Mouse (Mus musculus) heart, embryonic 10.5 days (tissue): Measurements from ENCODE around the gene Olfr1189. TPM values are rescaled to one million over a fixed set of nuclear protein-coding genes. Genes with fewer than 3 reads are reported as not detected.
"Not testable (repeated sequence)": the region's sequence is repeated elsewhere in the genome, so short reads cannot be mapped to it uniquely, and the experiment has no call there.

Experiments used
- DNase-seq: peaks from one replicate; pipeline ENCODE4 v3.0.0-alpha.2; 2017; ENCODE audit warnings: low spot score
- H3K27ac ChIP-seq: fragments of 300-500 bp; sonication (generic); 2 replicates; pipeline ENCODE4 v1.5.1; 2016; ENCODE audit warnings: mild to moderate bottlenecking
- H3K27me3 ChIP-seq: fragments of 300-500 bp; sonication (generic); 2 replicates; pipeline ENCODE4 v1.6.1; 2016; ENCODE audit warnings: mild to moderate bottlenecking; ENCODE audit not compliant: poor library complexity, insufficient read depth, severe bottlenecking
- H3K36me3 ChIP-seq: fragments of 300-500 bp; sonication (generic); 2 replicates; pipeline ENCODE4 v1.6.1; 2016; ENCODE audit warnings: mild to moderate bottlenecking, moderate library complexity
- H3K4me1 ChIP-seq: fragments of 300-500 bp; sonication (generic); 2 replicates; pipeline ENCODE4 v1.6.1; 2016; ENCODE audit warnings: mild to moderate bottlenecking
- H3K4me3 ChIP-seq: fragments of 300-500 bp; sonication (generic); 2 replicates; pipeline ENCODE4 v1.5.1; 2016; ENCODE audit warnings: mild to moderate bottlenecking, moderate library complexity
- H3K9me3 ChIP-seq: fragments of 300-500 bp; sonication (generic); 2 replicates; pipeline ENCODE4 v1.6.1; 2016; ENCODE audit warnings: mild to moderate bottlenecking, moderate library complexity
- WGBS: fragments of 180-500 bp; shearing (Covaris S2); methylation state at CpG from one replicate; pipeline ENCODE4 v1.1.7; 2016; 5-methylcytosine and 5-hydroxymethylcytosine counted together
- polyA plus RNA-seq: library from polyadenylated mRNA; unstranded; fragments of >200 nt; fragmentation: Nextera tagmentation; extraction: Ambion mirVana; gene quantifications from 2 replicates; pipeline ENCODE4 v1.2.1, GENCODE M21; 2016

Gene Olfr1189
- not detected in 2 replicates for polyA plus RNA-seq

GRCm38 (mm10) chr2:88586154-88586553 lies at the start of gene Olfr1189:
Gene Olfr1189 (plus strand): TSS chr2:88586454.
- DNase-seq: no peak
- Histone ChIP-seq H3K27me3 (no peaks in the 10 kb centered on the region), H3K27ac (no peak within 1 kb of the TSS), H3K36me3 (no peaks in the 10 kb centered on the region), H3K9me3 (no peaks in the 10 kb centered on the region), H3K4me1 (no peaks in the 10 kb centered on the region), H3K4me3 (no peak within 1 kb of the TSS)

GRCm38 (mm10) chr2:88556635-88557034 lies 29.6 kb upstream of the Olfr1189 start, which contains the start of gene Olfr1188:
Gene Olfr1188 (plus strand): TSS chr2:88556935.
- Histone ChIP-seq H3K4me1 (no peaks in the 10 kb centered on the region), H3K27me3 (no peaks in the 10 kb centered on the region), H3K9me3 (no peaks in the 10 kb centered on the region), H3K27ac (no peak within 1 kb of the TSS), H3K36me3 (no peaks in the 10 kb centered on the region), H3K4me3 (no peak within 1 kb of the TSS)
- WGBS: 84% methylated on average over 2 of the region's 2 CpGs
- no peak for DNase-seq

- H3K27me3 ChIP-seq, H3K27ac ChIP-seq, H3K9me3 ChIP-seq, DNase-seq, H3K4me3 ChIP-seq, H3K36me3 ChIP-seq, H3K4me1 ChIP-seq: not testable (repeated sequence)
- 84% methylated on average over 12 of the region's 12 CpGs for WGBS
Observed at GRCm38 (mm10) chr2:88572696-88573095, 13.6 kb upstream of the Olfr1189 start.

GRCm38 (mm10) chr2:88640242-88640641 lies 54.0 kb downstream of the Olfr1189 start, which contains the start of gene Olfr1191-ps1:
Gene Olfr1191-ps1 (plus strand): TSS chr2:88640542.
- not testable (repeated sequence) for H3K36me3 ChIP-seq, H3K27me3 ChIP-seq, H3K27ac ChIP-seq, H3K4me1 ChIP-seq, H3K9me3 ChIP-seq, H3K4me3 ChIP-seq, DNase-seq
- 90% methylated on average over 1 of the region's 1 CpGs for WGBS

Other genes with a start within 250 kb of the Olfr1189 start
- gene Olfr1176, start 249.7 kb upstream of the Olfr1189 start, polyA plus RNA-seq: not detected in 2 replicates
- not detected in 2 replicates for gene Olfr1177-ps, start 240.0 kb upstream of the Olfr1189 start, polyA plus RNA-seq
- not detected in 2 replicates for gene Olfr1178, start 199.4 kb upstream of the Olfr1189 start, polyA plus RNA-seq
- not detected in 2 replicates for gene Olfr1179, start 180.0 kb upstream of the Olfr1189 start, polyA plus RNA-seq
- gene Olfr1180, start 167.3 kb upstream of the Olfr1189 start, polyA plus RNA-seq: not detected in 2 replicates
- gene Olfr1181, start 160.3 kb upstream of the Olfr1189 start, polyA plus RNA-seq: not detected in 2 replicates
- gene Gm13757, start 137.3 kb upstream of the Olfr1189 start, polyA plus RNA-seq: not detected in 2 replicates
- gene Olfr1183, start 131.6 kb upstream of the Olfr1189 start, polyA plus RNA-seq: not detected in 2 replicates
- not detected in 2 replicates for gene Olfr1184, start 102.9 kb upstream of the Olfr1189 start, polyA plus RNA-seq
- not detected in 2 replicates for gene Olfr1185-ps1, start 93.1 kb upstream of the Olfr1189 start, polyA plus RNA-seq
- gene Olfr1186, start 67.9 kb upstream of the Olfr1189 start, polyA plus RNA-seq: not detected in 2 replicates
- gene Olfr1188, start 29.5 kb upstream of the Olfr1189 start, polyA plus RNA-seq: not detected in 2 replicates
- not detected in 2 replicates for gene Olfr1191-ps1, start 54.1 kb downstream of the Olfr1189 start, polyA plus RNA-seq
- not detected in 2 replicates for gene Olfr1192-ps1, start 62.1 kb downstream of the Olfr1189 start, polyA plus RNA-seq
- gene Olfr1193, start 89.2 kb downstream of the Olfr1189 start, polyA plus RNA-seq: not detected in 2 replicates
- not detected in 2 replicates for gene Olfr1195, start 102.7 kb downstream of the Olfr1189 start, polyA plus RNA-seq
- gene Olfr1196, start 118.1 kb downstream of the Olfr1189 start, polyA plus RNA-seq: not detected in 2 replicates
- gene Olfr1197, start 145.9 kb downstream of the Olfr1189 start, polyA plus RNA-seq: not detected in 2 replicates
- not detected in 2 replicates for gene Olfr1198, start 164.9 kb downstream of the Olfr1189 start, polyA plus RNA-seq
- not detected in 2 replicates for gene Olfr1199, start 174.0 kb downstream of the Olfr1189 start, polyA plus RNA-seq
- not detected in 2 replicates for gene Olfr1200, start 184.0 kb downstream of the Olfr1189 start, polyA plus RNA-seq
- not detected in 2 replicates for gene Olfr1201, start 206.6 kb downstream of the Olfr1189 start, polyA plus RNA-seq
- gene Olfr1202, start 228.0 kb downstream of the Olfr1189 start, polyA plus RNA-seq: not detected in 2 replicates
- not detected in 2 replicates for gene Olfr1205, start 243.3 kb downstream of the Olfr1189 start, polyA plus RNA-seq